Mouse (Mus musculus) forebrain, embryonic 11.5 days (tissue): ENCODE data around the gene Abcb9. TPM values are rescaled to one million over a fixed set of nuclear protein-coding genes. Genes with fewer than 3 reads are reported as not detected.

Experiments used
- polyA plus RNA-seq: library from polyadenylated mRNA; unstranded; fragments of >200 nt; fragmentation: Nextera tagmentation; extraction: Ambion mirVana; gene quantifications from 2 replicates; pipeline ENCODE4 v1.2.1, GENCODE M21; 2014

Gene Abcb9
- polyA plus RNA-seq, 1 experiment from 2014 or later: 1.6 TPM

Other genes with a start within 250 kb of the Abcb9 start
- not detected in 2 replicates for gene Hcar2, start 230.3 kb downstream of the Abcb9 start, polyA plus RNA-seq
- gene Hcar1, start 215.8 kb downstream of the Abcb9 start, polyA plus RNA-seq: 0.05 and 0.21 TPM in 2 replicates
- gene Denr, start 188.6 kb downstream of the Abcb9 start, polyA plus RNA-seq: 151 and 166 TPM in 2 replicates
- 1.3 and 1.6 TPM in 2 replicates for gene Gm43518, start 168.4 kb downstream of the Abcb9 start, polyA plus RNA-seq
- gene Ccdc62, start 165.1 kb downstream of the Abcb9 start, polyA plus RNA-seq: 3.9 and 6.7 TPM in 2 replicates
- 7.3 and 8.6 TPM in 2 replicates for gene Hip1r, start 122.2 kb downstream of the Abcb9 start, polyA plus RNA-seq
- gene Vps37b, start 63.5 kb downstream of the Abcb9 start, polyA plus RNA-seq: 60.2 and 61.4 TPM in 2 replicates
- gene Ogfod2, start 16.5 kb upstream of the Abcb9 start, polyA plus RNA-seq: 14.5 and 15.8 TPM in 2 replicates
- 108 and 110 TPM in 2 replicates for gene Arl6ip4, start 20.3 kb upstream of the Abcb9 start, polyA plus RNA-seq
- 6.8 and 7.1 TPM in 2 replicates for gene Pitpnm2, start 154.0 kb upstream of the Abcb9 start, polyA plus RNA-seq
- gene Mphosph9, start 232.2 kb upstream of the Abcb9 start, polyA plus RNA-seq: 21.2 and 22.2 TPM in 2 replicates
- 17.9 and 20.2 TPM in 2 replicates for gene 2810006K23Rik, start 232.3 kb upstream of the Abcb9 start, polyA plus RNA-seq